Mouse (Mus musculus) kidney, adult 2 months (tissue): ENCODE data around the gene Gprc5c. TPM values are rescaled to one million over a fixed set of nuclear protein-coding genes. Genes with fewer than 3 reads are reported as not detected.

ENCODE experiments used
- DNase-seq: peaks from one replicate; pipeline ENCODE4 v3.0.0; 2021
- H3K27ac ChIP-seq: fragments of 200-500 bp; 2 replicates; pipeline ENCODE4 v1.5.1; 2012; ENCODE audit warnings: low read depth, low read length, control low read depth, inconsistent platforms; ENCODE audit not compliant: insufficient read depth
- H3K27me3 ChIP-seq: fragments of 200-500 bp; replicated peaks from 2 replicates; pipeline ENCODE4 v1.6.1; 2012; ENCODE audit warnings: mild to moderate bottlenecking, moderate library complexity, low read length, inconsistent platforms; ENCODE audit not compliant: control insufficient read depth, insufficient read depth
- H3K36me3 ChIP-seq: fragments of 200-500 bp; 2 replicates; pipeline ENCODE4 v1.6.1; 2012; ENCODE audit warnings: mild to moderate bottlenecking, moderate library complexity, low read length, inconsistent platforms; ENCODE audit not compliant: control insufficient read depth, insufficient read depth
- H3K4me1 ChIP-seq: fragments of 200-500 bp; 2 replicates; pipeline ENCODE4 v1.6.1; 2011; ENCODE audit warnings: low read length; ENCODE audit not compliant: control insufficient read depth, insufficient read depth
- H3K4me3 ChIP-seq: fragments of 200-500 bp; 2 replicates; pipeline ENCODE4 v1.5.1; 2011; ENCODE audit warnings: mild to moderate bottlenecking, low read depth, low read length, control low read depth; ENCODE audit not compliant: insufficient read depth
- CTCF ChIP-seq: fragments of 200-500 bp; conservative IDR thresholded peaks from 2 replicates; pipeline ENCODE4 v1.5.1; 2011; ENCODE audit warnings: low read depth, mild to moderate bottlenecking, control low read depth, low read length, moderate library complexity, mixed read lengths; ENCODE audit not compliant: insufficient read depth, insufficient read length
- POLR2A ChIP-seq: fragments of 200-500 bp; IDR thresholded peaks from one replicate; pipeline ENCODE4 v1.6.1; 2011; ENCODE audit warnings: low read depth, low read length, control low read depth
- WGBS: fragments of 180-500 bp; shearing (Covaris S2); methylation state at CpG from one replicate; pipeline ENCODE4 v1.1.7; 2018; 5-methylcytosine and 5-hydroxymethylcytosine counted together
- polyA plus RNA-seq: library from polyadenylated mRNA; depleted of rRNA; stranded (reverse); fragments of >200 nt; gene quantifications from 2 replicates; pipeline ENCODE4 v1.2.3, GENCODE M21; 2012

Gprc5c gene
- polyA plus RNA-seq, 1 experiment = 241 TPM

- no peak for DNase-seq
- WGBS = 46% methylated on average over 1 of the region's 1 CpGs
- Histone ChIP-seq H3K36me3 (no peaks in the 10 kb centered on the region), H3K4me3 (no peak overlapping the region), H3K4me1 (peaks cover 17% of the 10 kb centered on the region; the same call in 1 of the 2 replicates), H3K27ac (no peak overlapping the region), H3K27me3 (no peaks in the 10 kb centered on the region)
- no peak for TF ChIP-seq POLR2A
- no peak for TF ChIP-seq CTCF
Measured at GRCm38 (mm10) chr11:114821325-114821724, 29.6 kb upstream of the Gprc5c start.

GRCm38 (mm10) chr11:114822727-114823126 is 28.2 kb upstream of the Gprc5c start:
- Histone ChIP-seq H3K4me3 (no peak overlapping the region), H3K4me1 (peaks cover 25% of the 10 kb centered on the region; the same call in 1 of the 2 replicates), H3K27ac (peak overlapping the region; percentile 55; the same call in 1 of the 2 replicates), H3K27me3 (no peaks in the 10 kb centered on the region), H3K36me3 (no peaks in the 10 kb centered on the region)
- 40% methylated on average over 12 of the region's 12 CpGs for WGBS
- peak; percentile 90 for DNase-seq
- TF ChIP-seq CTCF (no peak), POLR2A (no peak)

GRCm38 (mm10) chr11:114823199-114823725 is 27.7 kb upstream of the Gprc5c start:
- Histone ChIP-seq H3K27me3 (no peaks in the 10 kb centered on the region), H3K27ac (peak overlapping the region; percentile 55), H3K36me3 (no peaks in the 10 kb centered on the region), H3K4me1 (peaks cover 28% of the 10 kb centered on the region), H3K4me3 (no peak overlapping the region)
- WGBS = 18% methylated on average over 11 of the region's 11 CpGs
- TF ChIP-seq POLR2A = no peak
- TF ChIP-seq CTCF = no peak
- no peak for DNase-seq

DNA sequence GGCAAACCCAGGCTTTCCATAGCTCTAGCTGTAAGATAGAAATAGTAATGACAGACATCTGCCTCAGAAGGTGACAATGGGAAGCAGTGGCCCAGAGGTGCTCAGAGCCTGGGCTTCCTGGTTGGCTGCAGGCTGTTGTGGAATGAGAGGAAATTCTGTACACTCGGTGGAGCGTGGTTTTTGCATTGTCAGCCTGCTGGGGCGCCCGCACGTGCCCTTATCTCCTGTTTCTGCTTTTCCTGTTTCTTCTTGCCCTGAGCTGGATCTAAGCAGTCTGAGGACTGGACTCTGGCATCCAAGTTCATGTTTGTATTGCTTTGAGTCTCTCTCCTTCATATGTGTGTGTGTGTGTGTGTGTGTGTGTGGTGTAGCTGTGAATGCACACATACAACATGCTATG is 24.3 kb upstream of the Gprc5c start:
- peak; percentile 90 for DNase-seq
- Histone ChIP-seq H3K4me3 (no peak overlapping the region), H3K4me1 (peaks cover 44% of the 10 kb centered on the region), H3K27ac (peak overlapping the region; percentile 78), H3K27me3 (no peaks in the 10 kb centered on the region), H3K36me3 (no peaks in the 10 kb centered on the region)
- WGBS = 6% methylated on average over 5 of the region's 5 CpGs
- TF ChIP-seq POLR2A (no peak), CTCF (no peak)

GRCm38 (mm10) chr11:114829499-114830432 is 21.2 kb upstream of the Gprc5c start:
- Histone ChIP-seq H3K4me1 (peaks cover 36% of the 10 kb centered on the region), H3K4me3 (peak overlapping the region; percentile 21), H3K27ac (peak overlapping the region; percentile 92), H3K36me3 (no peaks in the 10 kb centered on the region), H3K27me3 (no peaks in the 10 kb centered on the region)
- WGBS = 9% methylated on average over 24 of the region's 24 CpGs
- peak; percentile 94 for DNase-seq
- no peak for TF ChIP-seq POLR2A
- TF ChIP-seq CTCF = no peak

GRCm38 (mm10) chr11:114830433-114830773 is 20.5 kb upstream of the Gprc5c start:
- Histone ChIP-seq H3K4me3 (peak overlapping the region; percentile 21), H3K27me3 (no peaks in the 10 kb centered on the region), H3K36me3 (no peaks in the 10 kb centered on the region), H3K27ac (peak overlapping the region; percentile 92), H3K4me1 (peaks cover 36% of the 10 kb centered on the region)
- 19% methylated on average over 8 of the region's 8 CpGs for WGBS
- TF ChIP-seq POLR2A (no peak), CTCF (no peak)
- no peak for DNase-seq

- no peaks in the 10 kb centered on the region for H3K36me3 ChIP-seq
- no peak overlapping the region for H3K4me3 ChIP-seq
- H3K4me1 ChIP-seq = peaks cover 35% of the 10 kb centered on the region
- H3K27me3 ChIP-seq = no peaks in the 10 kb centered on the region
- no peak for TF ChIP-seq POLR2A
- no peak for TF ChIP-seq CTCF
- no peak for DNase-seq
- WGBS = 65% methylated on average over 5 of the region's 5 CpGs
- no peak overlapping the region for H3K27ac ChIP-seq
Measured at GRCm38 (mm10) chr11:114833166-114833565, 17.8 kb upstream of the Gprc5c start.
